Mouse (Mus musculus): Measurements from ENCODE around the gene Itpkc.

DNA sequence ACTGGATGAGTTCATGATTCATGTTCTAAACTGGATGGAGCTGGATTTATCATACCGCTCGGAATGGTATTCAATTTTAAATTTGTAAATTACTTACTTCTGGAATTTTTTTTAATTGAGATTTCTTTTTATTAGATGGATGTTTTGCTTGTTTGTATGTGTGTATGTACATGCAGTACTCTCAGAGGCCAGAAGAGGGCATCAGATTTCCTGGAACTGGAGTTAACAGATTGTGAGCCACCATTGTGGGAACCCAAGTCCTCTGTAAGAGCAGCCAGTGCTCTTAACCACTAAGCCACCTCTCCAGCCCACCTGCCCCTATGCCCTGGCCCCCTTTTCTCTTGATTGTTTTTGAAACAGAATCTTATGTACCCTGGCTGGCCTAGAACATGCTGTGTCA is 20.7 kb upstream of the Itpkc start:
- peak; percentile 67 for TF ChIP-seq CTCF (IDR thresholded peaks at IDR 0.05; ENCODE audit: low read depth)
- no peak for TF ChIP-seq EP300 (optimal IDR thresholded peaks at IDR 0.05)
